Mouse (Mus musculus): ENCODE data around the gene Cdiptos. TPM values are rescaled to one million over a fixed set of nuclear protein-coding genes. Genes with fewer than 3 reads are reported as not detected.

The Cdiptos gene
- polyA plus RNA-seq, 1 experiment from 2014 or later, result 0.81 TPM

- WGBS, result 88% methylated on average over 17 of the region's 17 CpGs
- Histone ChIP-seq H3K9me3 (replicated peaks) (no peaks in the 10 kb centered on the region), H3K4me1 (peaks cover 7% of the 10 kb centered on the region), H3K27me3 (ENCODE audit: low read depth, poor library complexity, severe bottlenecking) (no peaks in the 10 kb centered on the region), H3K36me3 (peaks cover 34% of the 10 kb centered on the region), H3K27ac (0 out of 2 replicates have a peak overlapping the region, but pooled peaks have one; percentile 64), H3K4me3 (no peak overlapping the region)
- no peak for DNase-seq (ENCODE audit: low spot score)
Observed at GRCm38 (mm10) chr7:127009307-127010085, 33.6 kb upstream of the Cdiptos start.

- Histone ChIP-seq H3K27ac (peak overlapping the region; percentile 64), H3K4me3 (0 out of 2 replicates have a peak overlapping the region, but pooled peaks have one; percentile 1)
- 72% methylated on average over 9 of the region's 9 CpGs for WGBS
Observed at GRCm38 (mm10) chr7:127008239-127009019, 32.5 kb upstream of the Cdiptos start.

DNA sequence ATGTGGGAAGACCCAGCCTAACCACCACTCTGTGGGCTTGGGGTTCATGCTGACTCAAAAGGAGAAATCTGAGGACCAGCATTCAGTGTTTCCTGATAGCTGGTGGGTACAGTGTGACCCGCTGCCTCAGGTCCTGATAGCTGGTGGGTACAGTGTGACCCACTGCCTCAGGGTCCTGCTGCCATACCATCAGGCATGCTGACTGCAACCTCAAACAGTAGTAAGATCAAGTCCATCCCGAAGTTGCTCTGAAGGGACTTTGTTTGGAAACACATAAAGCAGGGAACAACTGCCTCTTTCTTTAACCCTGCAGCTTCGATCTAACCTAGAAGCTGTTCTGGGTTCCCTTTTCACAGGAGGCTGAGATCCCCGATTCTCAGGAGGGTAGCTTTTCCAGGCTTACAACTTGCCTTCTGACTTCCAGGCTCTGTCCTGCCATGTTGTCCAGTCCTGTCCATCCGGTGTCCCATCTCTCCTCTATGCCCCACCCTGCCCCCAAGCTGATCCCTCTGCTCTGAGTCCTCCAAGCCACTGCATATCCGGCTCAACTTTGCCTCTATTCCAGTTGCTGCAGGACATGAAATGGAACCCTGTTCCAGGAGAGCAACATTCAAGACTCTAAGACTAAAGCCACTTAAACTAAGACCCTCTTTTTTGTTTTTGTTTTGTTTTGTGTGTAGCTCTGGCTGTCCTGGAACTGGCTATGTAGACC, 31.6 kb upstream of the Cdiptos start:
- Histone ChIP-seq H3K9me3 (replicated peaks) (no peaks in the 10 kb centered on the region), H3K27me3 (ENCODE audit: low read depth, poor library complexity, severe bottlenecking) (no peaks in the 10 kb centered on the region), H3K27ac (no peak overlapping the region), H3K36me3 (peaks cover 14% of the 10 kb centered on the region), H3K4me3 (no peak overlapping the region), H3K4me1 (no peaks in the 10 kb centered on the region; the same call in 1 of the 2 replicates)
- DNase-seq (ENCODE audit: low spot score), result no peak
- 85% methylated on average over 6 of the region's 6 CpGs for WGBS

More at GRCm38 (mm10) chr7:127008239-127009019, 32.5 kb upstream of the Cdiptos start:
- Histone ChIP-seq H3K27me3 (ENCODE audit: low read depth, poor library complexity, severe bottlenecking) (no peaks in the 10 kb centered on the region), H3K4me1 (no peaks in the 10 kb centered on the region; the same call in 1 of the 2 replicates), H3K9me3 (replicated peaks) (no peaks in the 10 kb centered on the region), H3K36me3 (peaks cover 23% of the 10 kb centered on the region)
- DNase-seq (ENCODE audit: low spot score), result no peak

DNA sequence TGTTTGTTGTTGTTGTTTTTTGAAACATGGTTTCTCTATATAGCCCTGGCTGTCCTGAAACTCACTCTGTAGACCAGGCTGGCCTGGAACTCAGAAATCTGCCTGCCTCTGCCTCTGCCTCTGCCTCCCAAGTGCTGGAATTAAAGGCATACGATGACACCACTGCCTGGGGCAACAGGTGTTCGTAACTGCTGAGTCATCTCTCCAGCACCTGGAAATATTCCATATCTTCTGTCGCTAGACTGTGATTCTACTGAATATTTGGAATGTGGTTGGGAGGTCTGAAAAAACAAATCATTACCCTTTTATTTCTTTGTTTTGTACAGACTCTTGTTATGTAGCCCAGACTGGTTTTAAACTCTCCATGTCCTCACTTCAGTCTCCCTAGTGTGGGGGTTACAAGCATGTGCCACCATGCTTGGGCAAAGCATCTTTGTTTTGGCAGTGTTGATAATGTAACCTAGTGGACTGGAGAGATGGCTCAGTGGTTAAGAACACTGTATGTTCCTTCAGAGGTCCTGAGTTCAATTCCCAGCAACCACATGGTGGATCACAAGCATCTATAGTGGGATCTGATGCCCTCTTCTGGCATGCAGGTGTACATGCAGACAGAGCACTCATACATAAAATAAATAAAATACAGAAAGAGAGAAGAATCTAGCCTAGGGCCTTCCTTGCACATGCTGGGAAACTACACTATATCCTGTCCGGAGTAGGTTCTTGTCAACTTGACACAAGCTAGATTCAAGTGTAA, 28.4 kb upstream of the Cdiptos start:
- Histone ChIP-seq H3K9me3 (replicated peaks) (no peaks in the 10 kb centered on the region), H3K4me3 (no peak overlapping the region), H3K36me3 (no peaks in the 10 kb centered on the region), H3K4me1 (no peaks in the 10 kb centered on the region; the same call in 1 of the 2 replicates), H3K27me3 (ENCODE audit: low read depth, poor library complexity, severe bottlenecking) (no peaks in the 10 kb centered on the region), H3K27ac (no peak overlapping the region)
- no peak for DNase-seq (ENCODE audit: low spot score)
- 91% methylated on average over 4 of the region's 4 CpGs for WGBS

- WGBS, result 88% methylated on average over 5 of the region's 5 CpGs
- Histone ChIP-seq H3K4me1 (no peaks in the 10 kb centered on the region; the same call in 1 of the 2 replicates), H3K27me3 (ENCODE audit: low read depth, poor library complexity, severe bottlenecking) (no peaks in the 10 kb centered on the region), H3K36me3 (no peaks in the 10 kb centered on the region), H3K4me3 (no peak overlapping the region), H3K27ac (no peak overlapping the region), H3K9me3 (replicated peaks) (no peaks in the 10 kb centered on the region)
- DNase-seq (ENCODE audit: low spot score), result no peak
Observed at GRCm38 (mm10) chr7:127003620-127004019, 27.7 kb upstream of the Cdiptos start.

DNA sequence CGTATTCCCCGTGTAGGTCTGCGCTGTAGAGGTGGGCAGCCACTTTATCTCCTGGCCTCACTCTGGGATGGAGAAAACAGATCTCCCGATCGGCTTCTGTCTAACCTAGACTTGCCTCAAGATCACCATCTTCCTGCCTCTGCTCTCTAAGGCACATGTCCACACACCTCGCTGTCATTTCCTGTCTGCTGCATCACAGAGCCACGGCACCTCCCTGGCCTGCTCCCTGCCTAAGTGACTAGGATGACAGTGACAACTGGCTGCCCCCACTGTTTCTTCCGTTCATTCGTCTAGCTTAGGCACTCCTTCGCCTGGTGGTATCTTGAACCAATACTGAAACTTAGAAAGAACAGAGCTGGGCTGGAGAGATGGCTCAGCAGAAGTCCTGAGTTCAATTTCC, 23.7 kb upstream of the Cdiptos start:
- H3K4me1 ChIP-seq, result no peaks in the 10 kb centered on the region
- H3K27me3 ChIP-seq (ENCODE audit: low read depth, poor library complexity, severe bottlenecking), result no peaks in the 10 kb centered on the region
- H3K9me3 ChIP-seq (replicated peaks), result no peaks in the 10 kb centered on the region
- H3K4me3 ChIP-seq, result no peak overlapping the region
- DNase-seq (ENCODE audit: low spot score), result no peak
- H3K27ac ChIP-seq, result no peak overlapping the region
- WGBS, result 77% methylated on average over 10 of the region's 10 CpGs
- no peaks in the 10 kb centered on the region for H3K36me3 ChIP-seq

DNA sequence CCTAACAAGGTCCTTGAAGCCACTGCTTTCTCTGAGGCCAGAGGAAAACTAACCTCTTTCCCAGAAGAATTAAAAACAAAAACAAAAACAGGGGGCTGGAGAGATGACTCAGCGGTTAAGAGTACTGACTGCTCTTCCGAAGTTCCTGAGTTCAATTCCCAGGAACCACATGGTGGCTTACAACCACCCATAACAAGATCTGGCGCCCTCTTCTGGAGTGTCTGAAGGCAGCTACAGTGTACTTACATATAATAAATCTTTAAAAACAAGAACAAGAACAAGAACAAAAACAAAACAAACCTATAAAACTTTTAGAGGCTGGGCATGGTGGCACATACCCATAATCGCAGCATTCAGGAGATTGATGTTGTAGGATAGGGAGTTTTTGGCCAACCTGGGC, 20.6 kb upstream of the Cdiptos start:
- H3K36me3 ChIP-seq, result no peaks in the 10 kb centered on the region
- H3K27me3 ChIP-seq (ENCODE audit: low read depth, poor library complexity, severe bottlenecking), result no peaks in the 10 kb centered on the region
- H3K4me1 ChIP-seq, result peaks cover 7% of the 10 kb centered on the region; the same call in 1 of the 2 replicates
- no peak for DNase-seq (ENCODE audit: low spot score)
- no peak overlapping the region for H3K4me3 ChIP-seq
- no peaks in the 10 kb centered on the region for H3K9me3 ChIP-seq (replicated peaks)
- H3K27ac ChIP-seq, result no peak overlapping the region
- 88% methylated on average over 4 of the region's 4 CpGs for WGBS

DNA sequence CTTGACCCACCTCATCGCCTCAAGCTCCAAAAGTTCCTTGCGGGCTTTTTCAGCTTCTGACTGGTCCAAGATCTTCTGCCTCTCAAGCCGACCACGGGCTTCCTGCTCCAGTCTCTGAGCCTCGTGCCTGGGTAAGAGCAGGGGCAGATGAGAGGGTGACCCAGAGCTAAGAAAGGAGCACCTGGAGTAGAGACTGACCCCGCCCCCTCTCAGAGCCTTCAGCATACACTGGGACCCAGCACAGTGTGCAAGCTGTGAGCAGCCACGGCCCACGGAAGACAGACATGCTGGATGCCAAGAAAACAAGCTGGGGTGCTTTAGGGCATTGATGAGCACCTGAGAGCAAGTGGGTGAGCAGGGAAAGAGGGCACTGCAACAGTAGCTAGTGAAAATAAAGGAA, 12.9 kb upstream of the Cdiptos start:
- Histone ChIP-seq H3K36me3 (no peaks in the 10 kb centered on the region), H3K4me3 (no peak overlapping the region), H3K9me3 (replicated peaks) (no peaks in the 10 kb centered on the region), H3K27me3 (ENCODE audit: low read depth, poor library complexity, severe bottlenecking) (no peaks in the 10 kb centered on the region), H3K27ac (no peak overlapping the region), H3K4me1 (peaks cover 7% of the 10 kb centered on the region; the same call in 1 of the 2 replicates)
- no peak for DNase-seq (ENCODE audit: low spot score)
- WGBS, result 79% methylated on average over 8 of the region's 8 CpGs

GRCm38 (mm10) chr7:126986319-126986718, 10.4 kb upstream of the Cdiptos start:
- Histone ChIP-seq H3K27me3 (ENCODE audit: low read depth, poor library complexity, severe bottlenecking) (no peaks in the 10 kb centered on the region), H3K9me3 (replicated peaks) (no peaks in the 10 kb centered on the region), H3K36me3 (peaks cover 6% of the 10 kb centered on the region), H3K4me3 (no peak overlapping the region), H3K27ac (no peak overlapping the region), H3K4me1 (no peaks in the 10 kb centered on the region)
- WGBS, result 52% methylated on average over 9 of the region's 9 CpGs
- peak; percentile 38 for DNase-seq (ENCODE audit: low spot score)

GRCm38 (mm10) chr7:126984667-126985444, 9.0 kb upstream of the Cdiptos start:
- Histone ChIP-seq H3K36me3 (peaks cover 21% of the 10 kb centered on the region), H3K9me3 (replicated peaks) (no peaks in the 10 kb centered on the region), H3K27me3 (ENCODE audit: low read depth, poor library complexity, severe bottlenecking) (no peaks in the 10 kb centered on the region), H3K4me1 (no peaks in the 10 kb centered on the region), H3K27ac (no peak overlapping the region), H3K4me3 (no peak overlapping the region)
- no peak for DNase-seq (ENCODE audit: low spot score)
- 37% methylated on average over 10 of the region's 10 CpGs for WGBS

DNA sequence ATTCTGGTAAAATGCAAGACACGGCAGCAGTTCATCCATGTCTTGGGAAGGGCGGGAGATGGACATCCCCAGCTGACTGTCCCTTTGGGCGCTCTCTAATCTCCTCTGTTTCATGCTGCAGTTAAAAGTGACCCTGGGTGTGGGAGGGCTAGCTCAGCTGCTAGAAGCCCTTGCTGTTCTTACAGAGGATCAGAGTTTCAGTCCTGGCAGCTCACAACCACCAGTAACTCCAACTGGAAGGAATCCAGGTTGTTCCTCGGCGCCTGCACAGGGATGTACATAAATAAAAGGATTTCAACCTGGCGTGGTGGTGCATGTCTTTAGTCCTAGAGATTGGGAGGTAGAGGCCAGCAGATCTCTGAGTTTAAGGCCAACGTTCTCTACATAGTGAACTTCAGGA, 7.2 kb upstream of the Cdiptos start:
- 87% methylated on average over 7 of the region's 7 CpGs for WGBS
- no peak overlapping the region for H3K4me3 ChIP-seq
- DNase-seq (ENCODE audit: low spot score), result no peak
- no peaks in the 10 kb centered on the region; the same call in 1 of the 2 replicates for H3K4me1 ChIP-seq
- no peaks in the 10 kb centered on the region for H3K9me3 ChIP-seq (replicated peaks)
- H3K27ac ChIP-seq, result no peak overlapping the region
- H3K36me3 ChIP-seq, result peaks cover 38% of the 10 kb centered on the region
- H3K27me3 ChIP-seq (ENCODE audit: low read depth, poor library complexity, severe bottlenecking), result no peaks in the 10 kb centered on the region

All from limb, embryonic 10.5 days (tissue).